Mouse (Mus musculus): ENCODE results near the gene Pomc. TPM values are rescaled to one million over a fixed set of nuclear protein-coding genes. Genes with fewer than 3 reads are reported as not detected.
"Not testable (repeated sequence)": the region's sequence is repeated elsewhere in the genome, so short reads cannot be mapped to it uniquely, and the experiment has no call there.

Gene Pomc
- total RNA-seq (2021), result under 1 TPM in 1 of 2 experiments, not detected in 1; 0.72 TPM

- intact Hi-C loops (cut with DNase I), result no loop called here
- DNase-seq, result no peak
These were observed at the start of gene Pomc for GRCm38 (mm10) chr12:3954651-3955050. Pomc (plus strand) TSS chr12:3954951.

- no peak for DNase-seq
- intact Hi-C loops (cut with DNase I), result no loop called here
These were observed 49.3 kb upstream of the Pomc start for GRCm38 (mm10) chr12:3905436-3905835.

- intact Hi-C loops (cut with DNase I), result no loop called here
These were observed 48.4 kb upstream of the Pomc start for GRCm38 (mm10) chr12:3906308-3906707.

GRCm38 (mm10) chr12:3907008-3907407, 47.7 kb upstream of the Pomc start:
- no peak for DNase-seq
- intact Hi-C loops (cut with DNase I), result no loop called here

More at GRCm38 (mm10) chr12:3906308-3906707, 48.4 kb upstream of the Pomc start:
- no peak for DNase-seq

GRCm38 (mm10) chr12:3907418-3907817, 47.3 kb upstream of the Pomc start:
- intact Hi-C loops (cut with DNase I), result no loop called here
- no peak for DNase-seq

- no peak for DNase-seq
- intact Hi-C loops (cut with DNase I), result no loop called here
These were observed 44.2 kb upstream of the Pomc start for GRCm38 (mm10) chr12:3910466-3911093.

- no peak for DNase-seq
- intact Hi-C loops (cut with DNase I), result no loop called here
These were observed 42.9 kb upstream of the Pomc start for GRCm38 (mm10) chr12:3911831-3912348.

GRCm38 (mm10) chr12:3915852-3916251, 38.9 kb upstream of the Pomc start:
- no peak for DNase-seq
- intact Hi-C loops (cut with DNase I), result no loop called here

GRCm38 (mm10) chr12:3917668-3918341, 36.9 kb upstream of the Pomc start:
- intact Hi-C loops (cut with DNase I), result no loop called here
- DNase-seq, result no peak

- intact Hi-C loops (cut with DNase I), result no loop called here
- DNase-seq, result no peak
These were observed 36.2 kb upstream of the Pomc start for GRCm38 (mm10) chr12:3918577-3918976.

- no peak for DNase-seq
- intact Hi-C loops (cut with DNase I), result no loop called here
These were observed 35.3 kb upstream of the Pomc start for GRCm38 (mm10) chr12:3919423-3919822.

GRCm38 (mm10) chr12:3926127-3926526, 28.6 kb upstream of the Pomc start:
- peak; percentile 69 to 82 for DNase-seq
- intact Hi-C loops (cut with DNase I), result loop anchor here (1.0 to 10.0 kb wide), 4 partner anchors 154 to 622 kb away; no protein-coding TSS in a partner anchor

GRCm38 (mm10) chr12:3928841-3929240, 25.9 kb upstream of the Pomc start:
- intact Hi-C loops (cut with DNase I), result loop anchor here (2.0 to 10.0 kb wide), 3 partner anchors 52 to 278 kb away; no protein-coding TSS in a partner anchor
- peak; percentile 42 to 55 for DNase-seq

GRCm38 (mm10) chr12:3930090-3930865, 24.5 kb upstream of the Pomc start:
- intact Hi-C loops (cut with DNase I); DNase-seq: not testable (repeated sequence)

GRCm38 (mm10) chr12:3942026-3942425, 12.7 kb upstream of the Pomc start:
- intact Hi-C loops (cut with DNase I), result no loop called here
- no peak for DNase-seq

GRCm38 (mm10) chr12:3944454-3945073, 10.2 kb upstream of the Pomc start:
- DNase-seq, result no peak
- intact Hi-C loops (cut with DNase I), result no loop called here

GRCm38 (mm10) chr12:3947503-3947902, 7.2 kb upstream of the Pomc start:
- intact Hi-C loops (cut with DNase I), result no loop called here
- no peak for DNase-seq

GRCm38 (mm10) chr12:3955371-3955770, 620 bp downstream of the Pomc start:
- intact Hi-C loops (cut with DNase I), result no loop called here

GRCm38 (mm10) chr12:3956351-3956750, 1.6 kb downstream of the Pomc start:
- no peak for DNase-seq
- intact Hi-C loops (cut with DNase I), result no loop called here

More at GRCm38 (mm10) chr12:3955371-3955770, 620 bp downstream of the Pomc start:
- DNase-seq, result peak; percentile 18 to 40

GRCm38 (mm10) chr12:3959791-3960543, 5.2 kb downstream of the Pomc start:
- intact Hi-C loops (cut with DNase I), result no loop called here
- peak; percentile 92 to 93 for DNase-seq

Measured in heart, postnatal 10 days (tissue).